In the genomic region with DNA sequence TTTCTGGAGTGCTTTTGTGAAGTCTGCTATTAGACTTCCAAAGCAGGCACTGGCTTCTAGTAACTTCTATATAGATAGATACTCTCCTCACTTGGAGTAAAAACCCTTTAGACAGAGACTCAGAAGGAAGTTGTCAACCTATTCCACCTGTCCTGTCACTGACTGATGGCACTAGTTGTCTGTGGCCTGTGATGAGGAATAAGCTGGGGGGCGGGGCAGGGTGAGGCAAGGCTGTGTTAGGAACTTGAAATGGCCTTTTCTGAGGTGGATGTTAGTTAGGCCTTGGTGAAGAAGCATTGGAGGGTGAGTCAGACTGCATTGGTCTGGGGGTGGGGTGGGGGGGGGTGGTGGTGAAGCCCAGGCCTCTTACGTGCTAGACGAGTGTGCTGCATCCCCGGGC, we compare ENCODE assay signal across 15 mouse cellular contexts.
DNase-seq lines count a peak whose midpoint lies in the region; ATAC-seq and TF ChIP-seq lines count a peak whose summit lies in the region.
"Had no signal": no experiment of that assay in that cellular context is flagged by ENCODE, and none has a peak within 500 bp of the region (broad histone marks: within the 10 kb centered on the region; RNA-seq: fewer than 3 reads in every experiment).

No protein-coding gene starts in this region.

- 0 out of 2 replicates have a peak overlapping the region, but pooled peaks have one; percentile 31 for H3K27ac ChIP-seq in forebrain, embryonic 13.5 days
- no peak overlapping the region for H3K27ac ChIP-seq in forebrain, embryonic 14.5 days (ENCODE audit: low read depth, low read length)
- peak overlapping the region; percentile 75 for H3K27ac ChIP-seq in midbrain, embryonic 10.5 days (replicated peaks)
- no peak overlapping the region for H3K27ac ChIP-seq in midbrain, postnatal 0 days (ENCODE audit: low read depth, low read length)
- H3K27ac ChIP-seq in midbrain, embryonic 15.5 days, result 0 out of 2 replicates have a peak overlapping the region, but pooled peaks have one; percentile 12
- H3K27ac ChIP-seq: layer of hippocampus, adult 2 months; liver, embryonic 14.5 days had no signal

- H3K4me2 ChIP-seq in forebrain, embryonic 13.5 days, result no peak overlapping the region
- H3K4me2 ChIP-seq in forebrain, embryonic 14.5 days (ENCODE audit: low read length), result no peak overlapping the region
- H3K4me2 ChIP-seq in midbrain, postnatal 0 days (ENCODE audit: low read depth, low read length, poor library complexity, severe bottlenecking), result no peak overlapping the region
- H3K4me2 ChIP-seq in midbrain, embryonic 15.5 days, result no peak overlapping the region

- no peak overlapping the region for H3K4me3 ChIP-seq in forebrain, embryonic 13.5 days
- no peak overlapping the region for H3K4me3 ChIP-seq in forebrain, embryonic 14.5 days (ENCODE audit: low read depth, low read length)
- H3K4me3 ChIP-seq in midbrain, embryonic 10.5 days, result no peak overlapping the region
- no peak overlapping the region for H3K4me3 ChIP-seq in midbrain, postnatal 0 days (ENCODE audit: low read depth, low read length)
- H3K4me3 ChIP-seq in midbrain, embryonic 15.5 days, result no peak overlapping the region
- H3K4me3 ChIP-seq: layer of hippocampus, adult 2 months had no signal

- intact Hi-C loops in left cerebral cortex, postnatal 25 days (cut with DNase I), result no loop called here

- WGBS in forebrain, embryonic 13.5 days, result 35% methylated on average over 4 of the region's 4 CpGs
- WGBS in forebrain, embryonic 14.5 days, result 38% methylated on average over 4 of the region's 4 CpGs
- WGBS in midbrain, embryonic 10.5 days, result 47% methylated on average over 4 of the region's 4 CpGs
- WGBS in midbrain, postnatal 0 days, result 53% methylated on average over 4 of the region's 4 CpGs
- WGBS in midbrain, embryonic 15.5 days, result 52% methylated on average over 4 of the region's 4 CpGs

- no peaks in the 10 kb centered on the region for H3K9me3 ChIP-seq in forebrain, embryonic 13.5 days (replicated peaks)
- H3K9me3 ChIP-seq in forebrain, embryonic 14.5 days (replicated peaks; ENCODE audit: control insufficient read depth, low read length), result no peaks in the 10 kb centered on the region
- H3K9me3 ChIP-seq in midbrain, embryonic 10.5 days (replicated peaks), result no peaks in the 10 kb centered on the region
- H3K9me3 ChIP-seq in midbrain, postnatal 0 days (ENCODE audit: low read length), result no peaks in the 10 kb centered on the region
- H3K9me3 ChIP-seq in midbrain, embryonic 15.5 days, result no peaks in the 10 kb centered on the region

- no peaks in the 10 kb centered on the region for H3K27me3 ChIP-seq in forebrain, embryonic 13.5 days
- no peaks in the 10 kb centered on the region for H3K27me3 ChIP-seq in forebrain, embryonic 14.5 days (replicated peaks; ENCODE audit: control insufficient read depth, insufficient read depth, low read length)
- no peaks in the 10 kb centered on the region for H3K27me3 ChIP-seq in midbrain, embryonic 10.5 days (ENCODE audit: low read depth, poor library complexity, severe bottlenecking)
- no peaks in the 10 kb centered on the region for H3K27me3 ChIP-seq in midbrain, postnatal 0 days (ENCODE audit: insufficient read depth, low read length)
- H3K27me3 ChIP-seq in midbrain, embryonic 15.5 days (replicated peaks), result no peaks in the 10 kb centered on the region

- no peak for DNase-seq in forebrain, embryonic 14.5 days (ENCODE audit: low spot score)
- no peak for DNase-seq in midbrain, embryonic 10.5 days (ENCODE audit: low spot score)
- no peak for DNase-seq in midbrain, postnatal 0 days (ENCODE audit: low spot score)
- DNase-seq in adrenal gland, postnatal 25 days, result peak; percentile 55
- no peak for DNase-seq in gastrocnemius, postnatal 4 days (ENCODE audit: low spot score in 2 of 2)
- DNase-seq in left cerebral cortex, postnatal 25 days (ENCODE audit: low spot score in 2 of 2), result no peak
- DNase-seq: cerebellum, postnatal 14 days; heart, postnatal 4 days; kidney, adult 8-10 months; lung, postnatal 36 days; thymus, postnatal 14 days had no signal

- no peak for TF ChIP-seq CTCF in midbrain, postnatal 0 days (IDR thresholded peaks at IDR 0.05)

- no peak for ATAC-seq in forebrain, embryonic 13.5 days
- no peak for ATAC-seq in forebrain, embryonic 14.5 days
- ATAC-seq in midbrain, postnatal 0 days (ENCODE audit: low FRiP score), result no peak
- no peak for ATAC-seq in midbrain, embryonic 15.5 days (replicated peaks)

- no peaks in the 10 kb centered on the region for H3K36me3 ChIP-seq in forebrain, embryonic 13.5 days (ENCODE audit: poor library complexity, severe bottlenecking)
- no peaks in the 10 kb centered on the region for H3K36me3 ChIP-seq in forebrain, embryonic 14.5 days (ENCODE audit: control insufficient read depth, insufficient read depth, low read length)
- peaks cover 17% of the 10 kb centered on the region for H3K36me3 ChIP-seq in midbrain, embryonic 10.5 days
- H3K36me3 ChIP-seq in midbrain, postnatal 0 days (ENCODE audit: insufficient read depth, low read length), result no peaks in the 10 kb centered on the region
- H3K36me3 ChIP-seq in midbrain, embryonic 15.5 days (replicated peaks), result no peaks in the 10 kb centered on the region

- H3K9ac ChIP-seq in forebrain, embryonic 13.5 days, result no peak overlapping the region
- no peak overlapping the region for H3K9ac ChIP-seq in forebrain, embryonic 14.5 days (ENCODE audit: low read length)
- no peak overlapping the region for H3K9ac ChIP-seq in midbrain, postnatal 0 days (replicated peaks; ENCODE audit: low read length, poor library complexity, severe bottlenecking)
- no peak overlapping the region for H3K9ac ChIP-seq in midbrain, embryonic 15.5 days
- H3K9ac ChIP-seq: liver, embryonic 14.5 days had no signal

- peaks cover 97% of the 10 kb centered on the region for H3K4me1 ChIP-seq in forebrain, embryonic 13.5 days
- peaks cover 52% of the 10 kb centered on the region for H3K4me1 ChIP-seq in forebrain, embryonic 14.5 days (ENCODE audit: control insufficient read depth, insufficient read depth, low read length)
- H3K4me1 ChIP-seq in midbrain, embryonic 10.5 days, result peaks cover 100% of the 10 kb centered on the region
- H3K4me1 ChIP-seq in midbrain, postnatal 0 days (ENCODE audit: insufficient read depth, low read length), result peaks cover 7% of the 10 kb centered on the region; the same call in 1 of the 2 replicates
- H3K4me1 ChIP-seq in midbrain, embryonic 15.5 days, result peaks cover 91% of the 10 kb centered on the region

Comparison
In these comparisons a context has a peak if more than half of its experiments do, and no peak if none do; other contexts are left out.
1. H3K27ac ChIP-seq: peak in forebrain, embryonic 13.5 days (single experiment), midbrain, embryonic 10.5 days (single experiment) and midbrain, embryonic 15.5 days (single experiment); none in forebrain, embryonic 14.5 days (single experiment) and midbrain, postnatal 0 days (single experiment).